Mouse (Mus musculus): ENCODE data around the gene Trak2. TPM values are rescaled to one million over a fixed set of nuclear protein-coding genes. Genes with fewer than 3 reads are reported as not detected.
"Not testable (repeated sequence)": the region's sequence is repeated elsewhere in the genome, so short reads cannot be mapped to it uniquely, and the experiment has no call there.

Trak2 gene
- total RNA-seq (2021) (10 to 100 TPM; 57.0 to 68.5 TPM), polyA plus RNA-seq (2012; rRNA removed) (34.4 and 37.4 TPM in 2 replicates)
- long read RNA-seq, full-length matches to known transcripts, result 6 of 11 reads
- long read RNA-seq, partial matches to known transcripts, result 4 of 11 reads
- long read RNA-seq, other reads (novel, unspliced or antisense), result 1 of 11 reads

DNA sequence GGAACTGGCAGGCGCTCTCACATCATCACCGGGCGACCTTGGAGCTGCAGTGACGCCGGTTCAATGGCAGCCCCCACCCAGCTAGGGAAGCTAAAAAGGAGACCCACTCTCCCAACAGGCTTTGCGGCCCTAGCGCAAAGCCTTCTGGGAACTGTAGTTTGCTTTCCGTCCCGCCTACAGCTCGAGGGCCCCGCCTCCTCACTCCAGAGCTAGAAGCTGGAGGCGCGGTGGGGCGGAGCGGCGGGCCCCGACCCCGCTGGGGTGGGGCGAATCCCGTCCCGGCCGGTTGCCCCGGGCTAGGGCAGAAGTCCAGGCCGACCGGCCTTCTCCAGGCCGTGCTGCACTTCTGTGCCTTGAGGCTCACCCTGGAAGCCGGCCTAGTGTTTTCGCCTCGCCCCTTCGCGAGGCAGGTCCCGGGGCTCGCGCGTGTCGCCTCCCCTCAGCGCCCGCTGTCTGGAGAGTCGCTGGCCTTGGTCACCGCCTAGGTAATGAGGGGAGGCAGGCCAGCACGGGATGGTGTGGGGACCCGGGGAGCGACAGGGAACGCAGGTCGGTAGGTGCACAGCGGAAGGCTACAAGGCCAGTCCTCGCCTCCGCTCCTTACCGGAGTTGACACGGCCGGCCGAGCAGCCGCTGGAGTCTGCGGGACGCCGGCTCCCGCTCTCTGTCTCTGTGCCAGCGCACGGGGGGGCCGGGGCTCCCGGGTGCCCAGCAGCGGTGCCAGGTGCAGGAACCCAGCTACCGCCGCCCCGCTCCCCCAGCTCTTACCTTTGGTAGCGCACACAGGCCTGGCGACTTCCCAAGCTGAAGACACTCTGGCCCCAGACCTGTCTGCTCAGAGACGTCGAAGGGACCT is at the start of gene Trak2, which contains the start of gene Stradb:
Gene Trak2, minus strand, starts transcription at position 65 of the 856 bp plus-strand sequence.
Gene Stradb, plus strand, starts transcription at position 157 of the 856 bp plus-strand sequence.
- peak; percentile 97 for DNase-seq

- peak; percentile 11 for DNase-seq
Observed at GRCm38 (mm10) chr1:59021556-59021955, 48.3 kb upstream of the Trak2 start.

- DNase-seq, result peak; percentile 33
Observed at GRCm38 (mm10) chr1:59009250-59009649, 36.0 kb upstream of the Trak2 start.

DNA sequence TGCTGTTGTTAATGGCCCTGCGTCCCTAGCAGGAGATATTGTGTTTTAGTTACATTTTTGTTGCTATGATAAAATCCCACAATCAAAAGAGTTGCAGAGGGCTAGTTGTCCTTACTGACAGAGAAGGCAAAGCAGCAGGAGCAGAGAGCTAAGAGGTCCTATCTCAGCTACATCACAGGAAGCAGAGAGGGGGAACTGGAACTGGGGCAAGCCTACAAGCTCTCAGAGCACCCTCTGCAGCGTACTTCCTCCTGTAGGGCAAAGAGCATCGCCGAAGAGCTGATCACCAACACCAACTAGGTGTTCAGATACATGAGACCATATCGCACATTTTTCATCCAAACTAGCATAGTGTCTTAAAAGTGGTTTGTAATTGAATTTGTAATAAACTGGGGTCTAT is 22.1 kb upstream of the Trak2 start:
- DNase-seq, result no peak

GRCm38 (mm10) chr1:58993723-58994122 is 20.5 kb upstream of the Trak2 start:
- DNase-seq, result no peak

GRCm38 (mm10) chr1:58993144-58993543 is 19.9 kb upstream of the Trak2 start:
- DNase-seq, result no peak

GRCm38 (mm10) chr1:58984586-58984985 is 11.4 kb upstream of the Trak2 start:
- no peak for DNase-seq

- no peak for DNase-seq
Observed at GRCm38 (mm10) chr1:58982276-58982675, 9.0 kb upstream of the Trak2 start.

DNA sequence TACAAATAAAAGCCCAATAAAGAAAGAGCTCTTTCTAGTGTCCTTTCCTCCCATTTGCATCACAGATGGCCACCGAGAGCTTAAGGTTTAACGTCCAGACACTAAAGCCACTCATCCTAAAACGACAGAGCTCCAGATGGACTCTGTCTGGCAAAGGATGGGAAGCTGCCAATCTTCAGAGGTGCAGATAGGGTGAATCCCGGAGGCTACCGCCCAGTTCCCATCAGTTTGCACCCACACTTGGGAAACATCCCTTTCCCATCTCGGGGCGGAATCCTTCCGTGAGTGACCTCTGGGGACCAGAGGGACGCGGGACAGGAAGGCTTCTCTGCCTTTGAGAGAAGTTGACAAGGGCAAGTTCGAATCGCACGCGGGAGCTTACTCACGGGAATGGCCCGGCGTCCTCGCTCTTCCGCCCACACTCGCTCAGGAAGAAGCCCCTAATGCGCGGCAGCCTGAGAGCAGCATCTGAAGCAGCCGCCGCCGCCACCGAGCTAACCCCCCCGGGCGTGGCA is 322 bp downstream of the Trak2 start:
- no peak for DNase-seq

- no peak for DNase-seq
Observed at GRCm38 (mm10) chr1:58971097-58971496, 2.1 kb downstream of the Trak2 start.

- no peak for DNase-seq
Observed at GRCm38 (mm10) chr1:58970054-58970453, 3.2 kb downstream of the Trak2 start.

GRCm38 (mm10) chr1:58967534-58967933 is 5.7 kb downstream of the Trak2 start:
- no peak for DNase-seq

DNA sequence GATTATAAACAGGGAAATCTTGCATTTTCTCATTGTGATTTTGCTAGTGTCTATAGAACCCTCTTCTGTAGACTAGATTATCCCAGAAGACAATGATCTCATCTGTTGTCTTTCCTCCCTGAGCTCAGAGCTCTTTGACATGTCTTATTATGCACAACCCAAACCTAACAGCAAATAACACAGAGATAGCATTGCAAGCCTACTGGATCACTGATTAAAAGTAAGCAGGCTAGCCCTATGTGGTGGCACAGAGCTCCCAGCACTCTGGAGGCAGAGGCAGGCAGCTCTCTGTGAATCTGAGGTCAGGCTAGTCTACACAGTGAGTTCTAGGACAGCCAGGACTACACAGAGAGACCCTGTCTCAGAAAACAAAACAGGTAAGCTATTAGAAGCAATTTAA is 10.4 kb downstream of the Trak2 start:
- no peak for DNase-seq

DNA sequence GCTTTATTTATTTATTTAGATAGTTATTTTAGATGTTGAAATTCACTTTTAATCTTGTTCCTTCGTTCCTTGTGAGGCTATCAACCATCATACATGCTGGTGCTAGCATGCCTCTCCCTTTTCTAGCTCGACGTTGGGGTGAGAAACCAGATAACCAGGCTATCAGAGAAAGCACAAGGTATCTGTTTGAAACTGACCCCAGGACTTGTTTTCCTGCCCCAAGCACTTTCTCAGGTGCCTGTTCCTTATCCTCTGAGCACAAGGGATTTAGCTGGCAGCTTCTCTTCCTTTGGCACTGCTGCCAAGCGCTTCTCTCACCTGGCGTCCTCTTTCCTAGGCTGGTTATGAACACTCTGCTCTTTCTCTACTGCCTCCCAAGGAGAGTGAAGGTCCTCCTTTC is 10.8 kb downstream of the Trak2 start:
- no peak for DNase-seq

DNA sequence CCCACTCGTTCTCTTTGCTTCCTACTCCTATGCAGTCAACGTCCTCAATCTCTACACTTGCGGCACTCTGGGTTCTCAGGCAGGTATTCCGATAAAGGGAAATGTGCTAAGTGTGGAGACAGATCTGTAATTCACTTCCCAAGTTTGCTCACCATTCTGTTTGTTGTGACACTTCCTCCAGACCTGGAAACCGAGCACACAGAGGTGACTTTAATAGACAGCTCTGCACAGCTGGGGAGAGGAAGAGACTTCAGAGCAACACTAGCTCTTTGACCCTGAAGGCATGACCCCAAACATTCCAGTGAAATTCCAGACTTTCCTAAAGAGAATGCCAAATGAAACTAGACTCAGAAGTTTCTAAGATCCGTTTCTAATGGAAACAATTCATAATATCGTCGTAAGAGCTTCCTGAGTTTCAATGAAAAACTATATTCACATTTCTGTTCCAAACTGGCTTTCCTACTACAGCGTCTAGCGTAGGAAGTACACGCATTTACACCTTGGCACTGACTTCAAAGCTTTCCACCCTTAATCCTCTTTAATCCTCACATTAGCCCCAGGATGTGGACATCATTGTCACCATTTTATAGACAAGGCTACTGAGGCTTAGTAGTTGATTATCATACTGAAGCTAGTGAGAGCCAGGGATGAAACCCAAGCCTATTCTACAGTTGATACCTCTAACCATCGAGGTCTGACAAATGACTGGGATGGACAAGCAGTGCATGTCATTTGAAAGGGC is 11.9 kb downstream of the Trak2 start:
- peak; percentile 38 for DNase-seq

DNA sequence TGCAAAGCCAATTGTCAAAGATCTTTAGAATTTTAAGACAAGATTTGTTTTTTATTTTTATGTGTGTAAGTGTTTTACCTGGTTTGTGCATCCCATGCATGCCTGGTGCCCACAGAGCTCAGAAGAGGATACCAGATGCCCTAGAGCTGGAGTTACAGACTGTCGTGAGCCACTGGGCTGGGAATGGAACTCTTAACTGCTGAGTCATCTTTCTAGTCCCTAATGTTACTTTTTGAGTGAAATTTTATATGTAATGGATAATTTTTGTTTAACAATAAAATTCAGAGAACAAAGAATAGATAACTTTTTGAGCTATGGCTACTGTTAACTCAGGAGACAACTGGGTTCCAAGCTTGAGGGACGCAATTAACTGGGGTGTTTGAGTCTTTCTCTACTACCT is 13.5 kb downstream of the Trak2 start:
- DNase-seq, result no peak

DNA sequence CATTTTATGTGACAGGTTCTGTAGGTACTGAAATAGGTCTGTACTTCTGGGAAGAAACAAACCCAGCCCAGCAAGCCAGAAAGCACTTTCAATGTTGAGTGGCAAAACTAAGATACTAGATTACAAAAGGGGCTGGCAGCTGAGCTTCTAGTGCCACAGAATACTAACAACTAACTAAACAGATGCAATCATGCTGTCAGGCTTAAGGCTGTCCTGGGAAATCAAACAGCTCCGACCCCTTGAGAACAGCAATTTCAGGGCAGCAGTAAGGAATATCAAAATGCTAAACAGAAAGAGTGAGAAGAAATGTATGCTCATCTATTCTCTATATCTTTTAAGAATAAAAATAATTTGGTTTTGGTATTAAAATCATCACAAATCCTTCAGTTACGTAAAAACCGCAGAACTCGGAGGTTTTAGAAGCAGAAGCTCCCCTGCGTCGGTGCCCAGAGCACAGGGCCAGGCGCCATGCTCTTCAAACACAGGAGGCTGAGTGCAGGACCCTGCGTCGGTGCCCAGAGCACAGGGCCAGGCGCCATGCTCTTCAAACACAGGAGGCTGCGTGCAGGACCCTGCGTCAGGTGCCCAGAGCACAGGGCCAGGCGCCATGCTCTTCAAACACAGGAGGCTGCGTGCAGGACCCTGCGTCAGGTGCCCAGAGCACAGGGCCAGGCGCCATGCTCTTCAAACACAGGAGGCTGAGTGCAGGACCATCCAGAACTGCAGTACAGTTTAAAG is 14.3 kb downstream of the Trak2 start:
- DNase-seq, result not testable (repeated sequence)

GRCm38 (mm10) chr1:58957931-58958330 is 15.3 kb downstream of the Trak2 start:
- DNase-seq, result peak; percentile 48

GRCm38 (mm10) chr1:58956229-58956628 is 17.0 kb downstream of the Trak2 start:
- peak; percentile 30 for DNase-seq

DNA sequence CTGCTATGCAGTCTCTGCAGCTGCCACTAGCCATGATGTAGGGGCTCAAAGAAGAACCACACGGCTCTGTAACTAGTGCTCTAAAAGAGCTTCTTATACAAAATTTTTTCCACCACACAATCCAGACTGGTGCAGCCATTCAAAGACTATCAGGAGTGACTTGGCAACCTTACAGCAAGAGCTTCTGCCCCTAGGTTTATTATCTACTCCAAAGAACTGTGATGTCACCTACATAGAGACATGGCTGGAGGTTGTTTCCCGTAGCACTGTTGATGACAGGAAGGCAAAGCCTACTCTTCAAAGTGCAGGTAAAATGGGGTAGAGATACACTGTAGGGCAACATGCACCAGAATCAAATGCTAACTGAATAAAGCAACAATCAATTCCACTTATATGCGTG is 17.5 kb downstream of the Trak2 start:
- DNase-seq, result no peak

DNA sequence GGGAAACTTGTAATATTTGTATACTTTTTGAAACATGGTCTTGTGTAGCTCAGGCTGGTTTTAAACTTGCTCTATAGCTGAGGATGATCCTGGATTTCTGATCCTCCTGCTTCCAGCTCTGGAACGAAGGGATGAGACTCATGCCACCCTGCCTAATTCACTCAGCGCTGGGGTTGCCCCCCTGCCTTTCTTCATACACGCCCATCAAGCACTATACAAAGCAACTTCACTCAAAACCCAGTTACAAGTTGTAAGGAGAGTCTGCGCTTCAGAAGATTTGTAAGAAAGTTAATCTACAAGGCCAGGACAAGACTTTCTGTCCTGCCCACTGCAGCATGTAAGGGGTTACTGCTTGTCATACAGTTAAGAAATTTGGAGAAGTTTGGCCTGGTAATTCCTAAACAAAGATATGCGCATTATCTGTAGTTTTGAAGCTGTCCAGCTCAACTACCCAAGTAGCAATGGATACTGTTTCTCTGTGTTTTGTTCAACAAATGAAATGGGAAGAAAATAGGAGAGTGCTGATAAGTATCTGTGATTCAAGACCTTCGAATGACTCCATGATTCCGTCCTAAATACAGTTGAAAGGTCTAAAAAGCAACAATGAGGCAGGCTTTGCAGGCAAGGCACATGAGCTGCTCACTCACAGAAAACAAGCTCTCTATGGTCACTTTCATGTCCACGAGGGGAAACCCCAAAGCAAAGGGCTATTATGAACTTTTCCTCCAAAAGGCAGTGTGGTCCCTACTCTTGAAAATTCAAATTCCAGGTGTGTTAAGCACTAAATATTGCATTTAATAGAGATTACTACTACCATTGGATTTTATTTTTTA is 18.4 kb downstream of the Trak2 start:
- no peak for DNase-seq

Measured in adrenal gland, adult 2 months (tissue).